Mouse (Mus musculus) forelimb bud, embryonic 11.5 days (tissue): ENCODE measurements around the gene Mgam.
"Not testable (repeated sequence)": the region's sequence is repeated elsewhere in the genome, so short reads cannot be mapped to it uniquely, and the experiment has no call there.

Experiments
- DNase-seq: peaks from one replicate; pipeline ENCODE4 v3.0.0-alpha.2; 2012; ENCODE audit warnings: low read depth, low spot score

The Mgam gene

GRCm38 (mm10) chr6:40728506-40728905, 99.9 kb downstream of the Mgam start:
- not testable (repeated sequence) for DNase-seq

DNA sequence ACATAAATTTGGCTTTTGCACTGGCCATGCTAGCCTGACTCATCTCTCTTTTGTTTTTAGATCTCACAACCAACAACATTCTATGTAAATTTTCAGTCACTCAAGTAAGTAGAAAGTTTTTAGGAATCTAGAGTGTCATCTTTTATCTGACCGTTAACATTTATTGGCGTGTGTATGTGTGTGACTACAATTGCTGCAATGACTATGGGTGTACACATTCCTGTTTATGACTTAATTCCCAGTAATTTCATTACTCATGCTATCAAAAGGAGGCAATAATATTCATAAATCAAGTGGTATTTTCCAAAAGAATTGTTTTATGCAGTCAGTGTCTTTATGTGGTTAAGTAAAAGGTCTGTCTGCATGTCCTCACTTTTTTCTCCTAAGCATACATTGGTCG, 110.9 kb downstream of the Mgam start:
- no peak for DNase-seq

DNA sequence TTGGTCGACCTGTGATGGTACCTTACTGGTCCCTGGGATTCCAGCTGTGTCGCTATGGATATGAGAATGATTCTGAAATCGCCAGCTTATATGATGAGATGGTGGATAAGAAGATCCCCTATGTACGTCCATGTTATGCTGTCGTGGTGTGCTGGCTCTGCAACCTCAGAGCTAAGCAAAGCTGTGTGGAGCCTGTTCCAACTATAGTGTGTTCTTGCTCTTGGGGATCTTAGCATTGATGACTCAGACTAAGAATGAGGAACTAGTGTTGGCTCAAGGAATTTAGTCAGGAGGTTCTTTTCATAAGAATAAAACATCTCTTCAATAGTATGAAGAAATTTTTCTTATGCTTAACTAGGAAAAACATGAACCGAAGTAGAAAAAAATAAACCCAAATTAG, 120.4 kb downstream of the Mgam start:
- DNase-seq = not testable (repeated sequence)

DNA sequence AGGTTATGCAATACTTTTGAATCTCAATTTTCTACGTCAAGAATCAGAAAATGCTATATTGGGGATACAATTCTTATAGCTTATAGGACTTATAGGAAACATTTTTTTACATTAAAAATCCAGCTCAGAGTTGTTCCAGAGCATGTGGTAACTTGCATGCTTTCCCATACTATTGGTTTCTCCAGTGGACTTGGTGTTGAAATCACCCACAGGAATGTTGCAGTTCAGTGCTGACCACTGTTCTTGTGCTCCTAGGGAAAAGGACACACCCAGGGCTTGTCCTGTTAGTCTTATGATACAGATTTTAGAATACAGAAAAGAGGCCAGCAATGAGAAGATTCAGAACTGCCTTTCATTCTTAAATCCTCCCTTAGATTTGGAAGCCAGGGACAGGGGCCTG, 127.3 kb downstream of the Mgam start:
- no peak for DNase-seq

- not testable (repeated sequence) for DNase-seq
These were observed 128.7 kb downstream of the Mgam start for GRCm38 (mm10) chr6:40757346-40757745.

- no peak for DNase-seq
These were observed 146.0 kb downstream of the Mgam start for GRCm38 (mm10) chr6:40774656-40775055.

- DNase-seq = no peak
These were observed 149.8 kb downstream of the Mgam start for GRCm38 (mm10) chr6:40778458-40778857.

DNA sequence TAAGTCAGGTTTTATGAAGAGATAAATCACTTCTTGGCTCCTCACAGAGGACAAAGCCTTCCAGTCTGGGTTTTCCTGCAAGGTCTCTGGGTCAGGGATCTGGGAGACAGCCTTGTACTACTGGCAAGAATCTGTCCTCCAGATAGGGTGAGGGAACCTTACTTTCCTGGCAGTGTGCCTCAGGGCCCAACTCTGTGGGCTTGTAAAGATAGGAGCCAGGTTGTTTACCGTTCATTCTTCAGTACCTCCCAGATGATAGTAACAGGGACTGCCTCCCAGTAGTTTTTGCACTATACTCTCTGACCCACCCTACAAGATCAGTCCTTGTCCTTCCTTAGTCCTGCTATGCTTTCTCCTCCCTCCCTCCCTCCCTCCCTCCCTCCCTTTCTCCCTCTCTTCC, 155.0 kb downstream of the Mgam start:
- no peak for DNase-seq

DNA sequence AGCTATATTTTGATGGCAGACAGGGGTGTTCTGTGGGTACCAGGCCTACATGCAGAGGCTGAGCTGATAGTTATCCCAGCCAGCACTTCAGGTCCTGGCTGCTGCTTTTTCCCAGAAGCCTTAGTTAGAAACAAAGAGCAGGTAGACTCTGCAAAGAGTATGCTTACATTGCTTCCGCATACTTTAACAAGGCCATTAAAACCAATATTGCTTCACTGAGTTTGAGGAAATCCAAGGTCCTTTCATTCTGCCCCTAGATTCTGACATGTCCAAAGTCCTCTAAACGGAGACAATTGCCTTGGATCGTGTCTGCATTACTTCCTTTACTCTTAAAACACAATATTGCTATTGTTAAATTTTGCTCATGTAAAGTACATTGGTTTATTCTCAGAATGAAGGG, 155.7 kb downstream of the Mgam start:
- DNase-seq = no peak

DNA sequence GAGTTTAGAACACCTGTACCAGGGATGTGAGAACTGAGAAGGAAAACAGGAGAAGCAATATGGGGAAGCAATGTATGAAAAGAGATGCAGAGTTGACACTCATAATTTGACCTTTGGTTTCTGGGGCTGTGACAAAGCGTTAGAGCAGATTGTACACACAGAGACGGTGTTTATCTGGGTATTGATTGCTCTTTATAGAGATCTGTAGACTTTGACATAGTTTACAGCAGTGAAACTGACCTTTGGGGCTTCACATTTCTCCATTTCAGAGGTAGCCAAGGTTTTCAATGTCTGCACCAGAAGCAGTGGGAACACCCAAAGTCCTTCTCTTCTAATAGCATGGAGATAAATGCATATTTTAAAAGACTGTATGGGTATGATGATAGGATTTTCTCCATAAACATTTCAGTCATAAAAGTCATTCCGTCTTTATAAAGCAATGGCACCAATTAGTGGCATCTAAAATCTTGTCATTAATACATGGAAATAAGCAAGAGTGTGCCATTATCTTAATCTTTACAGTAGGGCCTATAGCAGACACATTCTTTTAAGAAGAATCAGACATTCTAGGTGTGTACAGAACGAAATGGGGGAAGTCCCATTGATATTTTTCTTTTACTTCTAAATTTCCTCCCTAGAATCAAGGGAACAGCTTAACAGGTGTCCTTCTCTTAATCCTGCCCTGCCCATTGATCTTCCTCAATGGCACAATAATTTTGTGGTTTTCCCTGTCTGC, 166.6 kb downstream of the Mgam start:
- DNase-seq = no peak

DNA sequence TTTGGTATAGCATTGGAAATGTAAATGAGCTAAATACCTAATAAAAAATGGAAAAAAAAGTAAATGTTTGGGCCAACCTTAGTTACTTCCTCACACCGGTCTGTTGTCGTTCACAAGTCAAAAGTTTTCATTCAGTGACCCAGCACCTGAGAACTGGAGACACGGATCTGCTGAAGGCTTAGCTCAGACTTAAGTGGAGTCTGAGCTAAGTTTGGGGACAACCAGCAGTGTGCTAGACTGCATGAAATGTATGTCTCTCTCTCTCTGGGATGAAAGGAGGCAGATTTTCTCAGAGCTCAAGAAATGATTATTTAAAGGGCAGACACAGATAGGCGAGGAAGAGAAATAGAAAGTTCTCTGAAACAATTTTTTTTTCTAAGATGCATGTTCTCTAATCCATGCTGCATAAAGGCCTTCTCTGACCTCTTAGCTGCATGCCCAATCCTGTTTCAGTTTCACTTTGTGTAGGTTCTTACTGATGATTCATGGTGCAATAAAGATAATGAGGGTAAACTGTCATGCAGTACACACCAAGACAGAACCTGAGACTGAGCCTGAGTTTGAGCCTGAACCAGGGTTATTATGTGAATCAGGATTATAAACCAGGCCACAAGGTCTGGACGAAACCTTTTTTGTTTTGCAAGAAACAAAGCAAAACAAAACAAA, 189.7 kb downstream of the Mgam start:
- DNase-seq = no peak
